Mouse (Mus musculus) left cerebral cortex, adult 18-20 months (tissue): ENCODE measurements at regions not wholly inside any gene's neighbourhood (a gene's known extent, or its start where the extent isn't known, plus 50 kb on each side); places are given as distances from the start of the nearest gene placed in this dataset.
A peak's percentile ranks its signal among the peaks of the same experiment; 100 is the strongest.

Experiments
- DNase-seq, 2 experiments: peaks; one replicate each; pipeline ENCODE4 v3.0.0; 2021 to 2022; ENCODE audit warnings: low spot score in 2 of 2, mixed read lengths in 1 of 2

- DNase-seq, result no peak
Observed at GRCm38 (mm10) chr1:104226493-104226892, 541.8 kb upstream of the Cdh20 start.

- peak; percentile 34 to 69 for DNase-seq
Observed at GRCm38 (mm10) chr1:104226901-104227300, 541.4 kb upstream of the Cdh20 start.

GRCm38 (mm10) chr1:104241605-104242004 is 526.7 kb upstream of the Cdh20 start:
- peak; percentile 16 to 30 for DNase-seq

- no peak for DNase-seq
Observed at GRCm38 (mm10) chr1:104265775-104266174, 502.6 kb upstream of the Cdh20 start.

GRCm38 (mm10) chr1:104307941-104308340 is 460.4 kb upstream of the Cdh20 start:
- no peak for DNase-seq

GRCm38 (mm10) chr1:104311617-104312016 is 456.7 kb upstream of the Cdh20 start:
- peak in 1 of 2 experiments; percentile 2 for DNase-seq

- no peak for DNase-seq
Observed at GRCm38 (mm10) chr1:104315058-104315457, 453.3 kb upstream of the Cdh20 start.

GRCm38 (mm10) chr1:104318020-104318419 is 450.3 kb upstream of the Cdh20 start:
- DNase-seq, result no peak

GRCm38 (mm10) chr1:104332666-104333370 is 435.5 kb upstream of the Cdh20 start:
- DNase-seq, result no peak

GRCm38 (mm10) chr1:104333577-104333976 is 434.8 kb upstream of the Cdh20 start:
- no peak for DNase-seq
